Comparison of ENCODE assay signal across 10 mouse cellular contexts in the genomic region with DNA sequence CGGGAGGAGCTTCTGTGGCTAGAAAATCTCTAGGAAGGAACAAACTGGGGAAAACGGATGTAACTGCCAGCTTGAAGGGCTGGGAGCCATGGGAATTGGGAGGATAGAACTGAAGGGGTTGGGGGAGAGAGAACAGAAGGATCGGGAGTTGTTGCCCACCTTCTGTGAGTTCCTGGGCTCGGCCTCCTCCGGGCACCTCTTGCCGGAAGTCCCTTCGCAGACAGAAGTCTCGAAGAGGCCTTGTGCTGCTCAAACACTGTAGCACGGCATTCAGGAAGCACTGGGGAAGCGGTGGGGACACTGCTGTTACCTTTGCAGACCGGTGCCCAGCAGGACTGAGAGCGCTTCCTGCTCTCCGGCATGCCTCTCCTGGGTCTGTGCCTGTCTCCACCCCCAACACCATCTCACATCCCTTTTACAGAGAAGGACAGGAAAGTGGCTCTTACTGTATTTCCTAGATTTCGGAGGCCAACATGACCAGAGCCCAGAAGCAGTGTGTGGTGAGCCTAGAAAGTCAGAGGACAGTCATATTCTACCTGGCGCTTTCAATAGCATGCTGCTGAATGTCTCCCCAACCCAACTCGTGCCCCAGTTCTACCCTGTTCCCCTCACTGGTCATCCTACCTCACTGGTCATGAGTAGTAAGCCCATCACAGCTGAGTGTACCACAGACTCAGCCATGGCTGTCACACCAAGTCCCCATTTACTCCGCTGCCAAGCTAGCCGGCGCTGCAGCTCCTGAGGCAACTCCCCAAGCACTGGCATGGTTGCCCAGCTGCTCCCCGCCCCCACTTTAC. TPM values are rescaled to one million over a fixed set of nuclear protein-coding genes. Genes with fewer than 3 reads are reported as not detected.
DNase-seq lines count a peak whose midpoint lies in the region; ATAC-seq and TF ChIP-seq lines count a peak whose summit lies in the region.
"Had no signal": no experiment of that assay in that cellular context is flagged by ENCODE, and none has a peak within 500 bp of the region (broad histone marks: within the 10 kb centered on the region; RNA-seq: fewer than 3 reads in every experiment).

No protein-coding gene starts in this region.

- peak; percentile 3 to 5 for DNase-seq in cerebellum, postnatal 10 days
- DNase-seq in kidney, adult 9 months = peak; percentile 10
- no peak for DNase-seq in kidney, postnatal 36 days
- DNase-seq in testis, postnatal 14 days (ENCODE audit: low spot score) = no peak
- no peak for DNase-seq in ovary, postnatal 14 days (ENCODE audit: low spot score)
- no peak for DNase-seq in urinary bladder, postnatal 25 days (ENCODE audit: low spot score)
- DNase-seq: B cell, adult 2 months; lung, postnatal 10 days had no signal

- H3K27ac ChIP-seq in testis, adult 2 months (ENCODE audit: control insufficient read depth, insufficient read depth, low read depth, low read length) = 0 out of 2 replicates have a peak overlapping the region, but pooled peaks have one; percentile 2

- no peak for TF ChIP-seq CTCF in testis, adult 2 months (IDR thresholded peaks at IDR 0.05; ENCODE audit: control insufficient read depth, insufficient read depth, insufficient replicate concordance, low read depth, low read length)

- H3K4me1 ChIP-seq in testis, adult 2 months (ENCODE audit: control insufficient read depth, insufficient read depth, low read length) = peaks cover 28% of the 10 kb centered on the region

- TF ChIP-seq POLR2A in testis, adult 2 months (IDR thresholded peaks at IDR 0.05; ENCODE audit: control insufficient read depth, low read depth, low read length) = no peak; the same call in 1 of the 2 replicates

- no peaks in the 10 kb centered on the region for H3K36me3 ChIP-seq in testis, adult 2 months (ENCODE audit: control insufficient read depth, insufficient read depth, low read length)

- H3K27me3 ChIP-seq in testis, adult 2 months (ENCODE audit: control insufficient read depth, insufficient read depth, low read length) = no peaks in the 10 kb centered on the region

- ATAC-seq in cerebellum, adult (ENCODE audit: insufficient number of reproducible peaks, low FRiP score, low TSS enrichment) = no peak

- H3K4me3 ChIP-seq in testis, adult 2 months (ENCODE audit: control insufficient read depth, low read depth, low read length) = peak overlapping the region; percentile 44

RNA-seq across cellular contexts. Expression of a gene that starts 2.5 kb away (rescaled TPM):
- polyA plus RNA-seq in testis, adult 2 months (2012; rRNA removed) = 38.4 and 38.7 TPM in 2 replicates

RNA-seq across cellular contexts. Expression of a gene that starts 4.3 kb away (rescaled TPM):
- polyA plus RNA-seq in testis, adult 2 months (2012; rRNA removed) = 7.1 and 8.7 TPM in 2 replicates

RNA-seq across cellular contexts. Expression of a gene that starts 9.5 kb away (rescaled TPM):
- polyA plus RNA-seq in testis, adult 2 months (2012; rRNA removed) = 19.1 and 20.0 TPM in 2 replicates

RNA-seq across cellular contexts. Expression of a gene that starts 15.2 kb away (rescaled TPM):
- polyA plus RNA-seq in testis, adult 2 months (2012; rRNA removed) = 25.0 and 32.3 TPM in 2 replicates

RNA-seq across cellular contexts. Expression of a gene that starts 34.1 kb away (rescaled TPM):
- polyA plus RNA-seq in testis, adult 2 months (2012; rRNA removed) = 86.0 and 91.4 TPM in 2 replicates

Comparison
In these comparisons a context has a peak if more than half of its experiments do, and no peak if none do; other contexts are left out.
1. DNase-seq: peak in cerebellum, postnatal 10 days (2 of 2) and kidney, adult 9 months (single experiment); none in kidney, postnatal 36 days (0 of 2), testis, postnatal 14 days (single experiment), ovary, postnatal 14 days (single experiment) and urinary bladder, postnatal 25 days (single experiment).